Mouse (Mus musculus) liver, embryonic 12.5 days (tissue): ENCODE data around the gene Zdhhc22. TPM values are rescaled to one million over a fixed set of nuclear protein-coding genes. Genes with fewer than 3 reads are reported as not detected.

Source experiments
- ATAC-seq: fragments of 200-750 bp; cut with Nextera tagmentation; 2 replicates; pipeline ENCODE4 v1.8.0; 2017; ENCODE audit warnings: moderate number of reproducible peaks, mild to moderate bottlenecking, moderate library complexity
- H3K27ac ChIP-seq: fragments of 300-500 bp; sonication (generic); 2 replicates; pipeline ENCODE4 v1.5.1; 2016; ENCODE audit warnings: mild to moderate bottlenecking
- H3K27me3 ChIP-seq: fragments of 300-500 bp; sonication (generic); replicated peaks from 2 replicates; pipeline ENCODE4 v1.6.1; 2016; ENCODE audit warnings: mild to moderate bottlenecking, moderate library complexity
- H3K36me3 ChIP-seq: fragments of 300-500 bp; sonication (generic); 2 replicates; pipeline ENCODE4 v1.6.1; 2016; ENCODE audit warnings: mild to moderate bottlenecking, moderate library complexity
- H3K4me1 ChIP-seq: fragments of 300-500 bp; sonication (generic); 2 replicates; pipeline ENCODE4 v1.6.1; 2016
- H3K4me2 ChIP-seq: fragments of 300-500 bp; sonication (generic); 2 replicates; pipeline ENCODE4 v1.6.1; 2016; ENCODE audit warnings: mild to moderate bottlenecking, moderate library complexity
- H3K4me3 ChIP-seq: fragments of 300-500 bp; sonication (generic); 2 replicates; pipeline ENCODE4 v1.5.1; 2016; ENCODE audit warnings: mild to moderate bottlenecking, moderate library complexity
- H3K9ac ChIP-seq: fragments of 300-500 bp; sonication (generic); 2 replicates; pipeline ENCODE4 v1.6.1; 2016; ENCODE audit warnings: mild to moderate bottlenecking, moderate library complexity
- H3K9me3 ChIP-seq: fragments of 300-500 bp; sonication (generic); replicated peaks from 2 replicates; pipeline ENCODE4 v1.6.1; 2016; ENCODE audit warnings: mild to moderate bottlenecking, moderate library complexity
- WGBS: fragments of 180-500 bp; shearing (Covaris S2); methylation state at CpG from one replicate; pipeline ENCODE4 v1.1.7; 2016; ENCODE audit not compliant: insufficient replicate concordance; 5-methylcytosine and 5-hydroxymethylcytosine counted together
- polyA plus RNA-seq: library from polyadenylated mRNA; unstranded; fragments of >200 nt; fragmentation: Nextera tagmentation; extraction: Ambion mirVana; gene quantifications from 2 replicates; pipeline ENCODE4 v1.2.1, GENCODE M21; 2016

Zdhhc22 gene
- polyA plus RNA-seq, 1 experiment from 2014 or later: not detected

DNA sequence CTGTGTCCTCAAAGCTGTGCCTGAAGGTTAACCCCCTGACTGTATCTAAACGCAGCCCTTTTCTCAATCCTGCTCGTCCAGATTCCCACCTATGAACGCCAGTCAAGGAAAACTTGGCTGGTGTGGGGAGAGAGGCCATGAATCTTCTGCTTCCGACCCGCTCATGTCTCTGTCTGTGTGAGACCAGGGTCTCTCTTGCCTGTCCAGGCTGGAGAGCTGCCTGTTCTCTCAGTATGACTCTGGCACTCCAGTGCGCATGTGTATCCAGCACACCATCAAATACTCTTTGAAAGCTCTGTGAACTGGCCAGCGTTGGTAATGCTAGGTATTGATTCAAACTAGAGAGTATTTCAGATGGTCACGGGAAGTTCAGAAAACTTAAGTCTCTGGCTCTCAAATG is 46.8 kb downstream of the Zdhhc22 start:
- 66% methylated on average over 8 of the region's 8 CpGs for WGBS
- no peak for ATAC-seq
- H3K27ac ChIP-seq: no peak overlapping the region
- no peak overlapping the region for H3K4me3 ChIP-seq
- H3K4me1 ChIP-seq: peaks cover 19% of the 10 kb centered on the region
- H3K4me2 ChIP-seq: no peak overlapping the region
- peaks cover 15% of the 10 kb centered on the region; the same call in 1 of the 2 replicates for H3K27me3 ChIP-seq
- no peak overlapping the region for H3K9ac ChIP-seq
- no peaks in the 10 kb centered on the region for H3K9me3 ChIP-seq
- no peaks in the 10 kb centered on the region for H3K36me3 ChIP-seq

DNA sequence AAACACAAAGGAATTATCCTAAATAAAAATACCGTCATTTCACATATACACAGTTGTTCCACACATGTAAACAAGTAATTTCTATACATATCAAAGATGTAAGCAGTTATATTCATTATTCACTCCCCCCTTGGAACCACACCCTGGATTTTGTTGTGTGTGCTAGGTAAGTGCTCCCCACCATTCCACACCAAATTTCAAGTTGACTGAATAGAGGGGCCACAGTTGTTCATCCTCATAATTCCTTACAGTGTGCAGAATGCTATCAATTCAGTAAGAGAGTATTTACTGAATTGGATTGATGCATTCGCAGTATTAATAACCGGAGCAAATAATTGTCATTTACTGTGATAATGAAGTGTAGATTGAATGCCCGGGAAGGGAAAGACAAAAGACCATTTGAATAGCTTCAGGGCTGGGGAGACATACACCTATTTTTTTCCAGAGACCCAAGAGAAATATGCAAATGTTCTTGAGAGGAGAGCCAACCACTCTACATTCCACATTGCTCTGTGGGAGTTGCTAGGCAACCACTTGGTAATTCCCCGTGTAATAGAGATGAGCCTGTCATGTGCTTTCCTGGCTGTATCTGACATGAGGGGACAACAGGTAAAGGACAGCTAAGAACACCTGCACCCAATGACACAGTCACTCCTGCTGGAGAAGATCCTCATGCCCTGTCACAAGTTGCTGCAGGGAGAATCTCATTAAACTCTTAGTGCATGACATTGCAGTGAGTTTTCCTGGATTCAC is 48.3 kb downstream of the Zdhhc22 start:
- Histone ChIP-seq H3K4me3 (no peak overlapping the region), H3K36me3 (no peaks in the 10 kb centered on the region), H3K9me3 (no peaks in the 10 kb centered on the region), H3K4me2 (no peak overlapping the region), H3K27me3 (peaks cover 15% of the 10 kb centered on the region; the same call in 1 of the 2 replicates), H3K27ac (no peak overlapping the region), H3K4me1 (peaks cover 11% of the 10 kb centered on the region; the same call in 1 of the 2 replicates), H3K9ac (no peak overlapping the region)
- no peak for ATAC-seq
- WGBS: 54% methylated on average over 5 of the region's 5 CpGs

DNA sequence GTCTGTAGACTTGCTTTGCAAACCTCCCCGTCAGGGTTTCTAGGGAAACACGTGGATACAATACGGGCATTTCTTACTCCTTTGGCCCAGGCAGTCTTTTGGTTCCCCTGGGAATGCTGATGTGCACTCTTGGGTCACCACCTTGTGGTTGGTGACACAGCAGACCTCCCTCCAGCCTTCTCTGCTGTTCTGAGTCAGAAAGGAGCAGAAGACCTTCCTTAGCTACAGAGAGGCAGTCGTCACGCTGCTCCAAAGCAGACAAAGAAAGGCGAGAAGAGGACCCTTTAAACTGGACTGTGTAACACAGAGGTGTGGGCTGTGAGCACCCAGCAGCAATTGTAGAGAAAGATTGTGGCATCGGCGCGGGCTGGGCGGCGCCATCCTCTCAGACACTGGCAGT is 49.1 kb downstream of the Zdhhc22 start:
- Histone ChIP-seq H3K4me3 (no peak overlapping the region), H3K27me3 (peaks cover 15% of the 10 kb centered on the region; the same call in 1 of the 2 replicates), H3K4me1 (peaks cover 10% of the 10 kb centered on the region; the same call in 1 of the 2 replicates), H3K9me3 (no peaks in the 10 kb centered on the region), H3K9ac (no peak overlapping the region), H3K27ac (no peak overlapping the region), H3K36me3 (no peaks in the 10 kb centered on the region), H3K4me2 (no peak overlapping the region)
- no peak for ATAC-seq
- WGBS: 54% methylated on average over 11 of the region's 11 CpGs

DNA sequence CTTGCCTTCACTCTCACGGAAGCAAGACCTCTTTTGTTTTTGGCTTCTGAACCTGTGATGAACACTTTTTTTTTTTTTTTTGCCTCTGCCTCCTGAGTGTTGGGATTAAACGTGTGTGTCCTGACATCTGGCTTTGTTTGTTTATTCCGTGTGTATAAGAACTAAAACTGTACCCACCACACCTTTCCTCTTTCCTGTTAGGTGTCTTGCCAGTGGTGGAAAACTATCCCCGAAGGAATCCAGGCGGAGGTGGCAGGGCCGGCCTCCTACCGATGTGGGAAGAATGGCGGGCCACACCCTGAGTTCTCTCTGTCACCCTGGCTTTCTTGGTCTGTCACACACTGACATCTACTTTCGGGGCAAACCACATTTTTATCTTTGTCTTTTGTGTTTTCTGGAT is 51.7 kb downstream of the Zdhhc22 start:
- H3K4me2 ChIP-seq: no peak overlapping the region
- no peaks in the 10 kb centered on the region for H3K36me3 ChIP-seq
- H3K27me3 ChIP-seq: peaks cover 10% of the 10 kb centered on the region; the same call in 1 of the 2 replicates
- no peak overlapping the region for H3K9ac ChIP-seq
- ATAC-seq: no peak
- H3K4me1 ChIP-seq: no peaks in the 10 kb centered on the region
- no peak overlapping the region for H3K4me3 ChIP-seq
- H3K27ac ChIP-seq: no peak overlapping the region
- WGBS: 51% methylated on average over 9 of the region's 9 CpGs
- H3K9me3 ChIP-seq: no peaks in the 10 kb centered on the region

DNA sequence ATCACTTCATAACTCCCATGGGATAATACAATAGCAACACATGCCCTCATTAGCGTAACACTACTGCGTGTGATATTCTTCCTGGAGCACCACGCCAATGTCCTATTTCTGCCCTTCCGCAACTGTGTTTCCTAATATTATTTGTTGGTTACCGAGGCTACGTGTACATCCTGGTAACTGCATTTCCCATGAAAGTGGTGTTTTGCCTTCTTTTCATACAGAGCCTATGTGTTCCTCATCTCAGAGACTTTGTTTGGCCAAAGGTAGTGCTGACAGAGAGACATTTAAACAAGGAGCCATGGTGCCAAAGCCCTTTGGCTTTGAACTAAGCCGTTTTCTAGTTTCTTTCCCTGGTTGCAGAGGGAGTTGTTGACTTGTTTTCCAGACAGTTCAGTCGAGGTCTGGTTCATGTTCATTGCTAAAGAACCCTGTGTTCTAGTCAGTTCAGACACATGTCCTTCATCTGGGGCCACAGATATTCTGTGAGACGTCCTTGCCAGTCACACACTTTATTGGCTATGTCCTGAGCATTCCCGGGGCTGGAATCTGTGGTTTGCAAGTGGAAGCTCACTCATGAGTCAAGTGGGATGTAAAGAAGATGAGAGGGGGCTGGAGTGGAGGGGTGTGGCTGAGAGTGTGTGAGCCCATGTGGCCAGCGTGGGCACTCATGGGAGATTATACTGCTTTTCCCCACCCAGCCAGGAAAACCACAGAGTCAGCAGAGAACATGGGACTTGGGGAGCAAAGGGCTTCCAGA is 53.5 kb downstream of the Zdhhc22 start:
- WGBS: 64% methylated on average over 11 of the region's 11 CpGs
- no peak overlapping the region for H3K4me2 ChIP-seq

DNA sequence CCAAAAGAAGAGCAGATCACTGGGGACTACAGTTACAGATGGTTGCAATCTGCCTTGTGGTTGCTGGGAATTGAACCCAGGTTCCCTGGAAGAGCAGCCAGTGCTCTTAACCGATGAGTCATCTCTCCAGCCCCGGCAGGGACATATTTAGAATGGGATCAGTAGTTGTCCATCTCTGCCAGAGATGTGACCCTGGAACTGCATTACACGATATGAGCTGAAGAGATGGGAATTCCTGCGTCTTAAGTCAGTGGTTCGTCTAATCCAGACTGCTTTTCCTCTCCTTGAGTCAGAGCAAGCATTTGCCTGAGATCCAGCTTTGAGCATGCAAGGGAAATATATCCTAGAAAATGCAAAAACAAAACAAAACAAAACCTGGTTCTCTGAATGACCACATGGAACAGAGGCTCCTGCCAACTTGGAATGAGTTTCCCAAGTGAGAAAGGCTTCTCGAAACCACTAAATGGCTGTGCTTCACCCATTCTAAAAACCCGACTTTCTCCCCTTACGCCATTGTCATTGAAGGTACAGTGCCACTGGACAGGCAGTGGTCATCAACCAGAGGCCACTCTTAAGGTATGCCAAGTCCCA is 54.4 kb downstream of the Zdhhc22 start:
- no peak overlapping the region for H3K4me2 ChIP-seq
- no peak for ATAC-seq
- no peak overlapping the region for H3K9ac ChIP-seq
- H3K27me3 ChIP-seq: no peaks in the 10 kb centered on the region; the same call in 1 of the 2 replicates
- no peak overlapping the region for H3K27ac ChIP-seq
- no peaks in the 10 kb centered on the region for H3K4me1 ChIP-seq
- no peak overlapping the region for H3K4me3 ChIP-seq
- WGBS: 63% methylated on average over 8 of the region's 8 CpGs
- H3K36me3 ChIP-seq: no peaks in the 10 kb centered on the region
- no peaks in the 10 kb centered on the region for H3K9me3 ChIP-seq

More for the DNA sequence above, 53.5 kb downstream of the Zdhhc22 start:
- no peak overlapping the region for H3K4me3 ChIP-seq
- no peak for ATAC-seq
- no peaks in the 10 kb centered on the region for H3K4me1 ChIP-seq
- H3K27me3 ChIP-seq: peaks cover 1% of the 10 kb centered on the region; the same call in 1 of the 2 replicates
- H3K27ac ChIP-seq: no peak overlapping the region
- no peaks in the 10 kb centered on the region for H3K36me3 ChIP-seq
- H3K9me3 ChIP-seq: no peaks in the 10 kb centered on the region
- H3K9ac ChIP-seq: no peak overlapping the region

DNA sequence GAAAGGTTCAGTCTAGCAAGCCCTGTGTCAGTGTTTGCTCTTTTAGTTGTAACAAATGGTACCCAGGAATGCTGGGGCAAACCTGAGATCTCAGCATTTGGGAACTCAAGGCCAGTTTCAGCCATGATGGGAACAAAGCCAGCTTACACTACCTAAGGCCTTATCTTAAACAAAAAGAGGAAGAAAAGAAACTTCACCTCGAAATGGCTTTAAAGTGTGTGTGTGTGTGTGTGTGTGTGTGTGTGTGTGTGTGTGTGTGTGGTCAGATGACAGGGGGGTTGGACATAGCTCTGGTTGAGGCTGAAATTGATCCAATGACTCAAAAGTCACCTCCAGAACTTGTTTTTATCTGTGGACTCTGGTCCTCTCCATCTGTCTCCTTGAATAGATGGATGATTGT is 55.5 kb downstream of the Zdhhc22 start:
- 17% methylated on average over 1 of the region's 1 CpGs for WGBS
- Histone ChIP-seq H3K36me3 (no peaks in the 10 kb centered on the region), H3K4me2 (no peak overlapping the region), H3K9me3 (no peaks in the 10 kb centered on the region), H3K27ac (no peak overlapping the region), H3K27me3 (no peaks in the 10 kb centered on the region; the same call in 1 of the 2 replicates), H3K4me3 (no peak overlapping the region), H3K9ac (no peak overlapping the region), H3K4me1 (no peaks in the 10 kb centered on the region)
- ATAC-seq: no peak

DNA sequence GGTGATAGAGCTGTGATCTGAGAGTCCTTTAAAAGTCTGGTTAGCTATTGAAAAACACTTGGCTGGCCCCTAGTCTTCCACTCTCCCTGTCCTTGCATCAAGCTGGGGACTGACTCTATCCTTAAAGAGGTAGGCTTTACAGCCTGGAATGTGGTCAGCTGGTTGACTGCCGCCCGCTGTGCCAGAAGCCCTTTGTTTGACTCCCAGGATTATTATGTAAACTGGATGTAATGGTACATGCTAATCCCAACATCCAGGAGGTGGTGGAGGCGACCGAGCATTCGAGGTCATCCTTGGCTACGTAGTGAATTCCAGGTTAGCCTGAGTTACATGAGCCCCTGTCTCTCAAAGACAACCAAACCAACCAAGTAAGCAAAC is 57.7 kb downstream of the Zdhhc22 start:
- Histone ChIP-seq H3K27ac (no peak overlapping the region), H3K9ac (no peak overlapping the region), H3K4me1 (no peaks in the 10 kb centered on the region), H3K27me3 (no peaks in the 10 kb centered on the region; the same call in 1 of the 2 replicates), H3K4me2 (no peak overlapping the region), H3K4me3 (no peak overlapping the region), H3K36me3 (no peaks in the 10 kb centered on the region), H3K9me3 (peaks cover 10% of the 10 kb centered on the region)
- 49% methylated on average over 6 of the region's 6 CpGs for WGBS
- ATAC-seq: no peak

DNA sequence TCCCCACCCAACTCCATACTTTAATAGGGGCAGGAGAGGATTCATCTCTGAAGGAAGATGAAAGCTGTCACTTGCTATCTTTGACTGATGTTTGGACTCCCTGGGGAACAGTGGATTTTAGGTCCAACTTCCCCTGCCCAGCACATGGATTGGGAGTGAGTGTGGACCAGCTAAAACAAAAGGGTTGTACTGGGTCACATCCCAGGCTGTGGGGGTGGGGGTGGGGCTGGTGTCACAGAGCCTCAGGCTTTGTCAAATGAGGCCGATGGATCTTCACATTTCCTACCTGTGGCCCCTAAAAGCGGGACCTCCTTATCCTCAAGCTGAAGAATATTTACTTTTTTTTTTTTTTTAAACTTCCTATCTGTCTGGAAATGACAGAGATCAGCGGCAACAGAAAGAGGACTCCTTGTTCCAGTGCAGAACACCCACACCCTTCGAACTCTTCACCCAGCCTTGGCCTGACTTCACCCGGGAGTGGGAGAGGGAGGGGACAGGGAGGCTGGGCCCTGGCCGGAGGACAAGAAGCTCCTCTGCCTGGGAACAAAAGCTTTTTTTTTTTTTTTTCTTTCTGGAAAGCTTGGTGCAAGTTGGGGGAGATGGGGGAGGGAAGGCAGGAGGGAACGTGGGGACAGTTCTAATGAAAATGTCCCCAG is 58.2 kb downstream of the Zdhhc22 start:
- Histone ChIP-seq H3K4me3 (no peak overlapping the region), H3K27ac (no peak overlapping the region), H3K27me3 (no peaks in the 10 kb centered on the region; the same call in 1 of the 2 replicates), H3K4me2 (no peak overlapping the region), H3K9me3 (peaks cover 10% of the 10 kb centered on the region), H3K36me3 (no peaks in the 10 kb centered on the region), H3K4me1 (no peaks in the 10 kb centered on the region), H3K9ac (no peak overlapping the region)
- ATAC-seq: no peak
- 29% methylated on average over 7 of the region's 7 CpGs for WGBS

DNA sequence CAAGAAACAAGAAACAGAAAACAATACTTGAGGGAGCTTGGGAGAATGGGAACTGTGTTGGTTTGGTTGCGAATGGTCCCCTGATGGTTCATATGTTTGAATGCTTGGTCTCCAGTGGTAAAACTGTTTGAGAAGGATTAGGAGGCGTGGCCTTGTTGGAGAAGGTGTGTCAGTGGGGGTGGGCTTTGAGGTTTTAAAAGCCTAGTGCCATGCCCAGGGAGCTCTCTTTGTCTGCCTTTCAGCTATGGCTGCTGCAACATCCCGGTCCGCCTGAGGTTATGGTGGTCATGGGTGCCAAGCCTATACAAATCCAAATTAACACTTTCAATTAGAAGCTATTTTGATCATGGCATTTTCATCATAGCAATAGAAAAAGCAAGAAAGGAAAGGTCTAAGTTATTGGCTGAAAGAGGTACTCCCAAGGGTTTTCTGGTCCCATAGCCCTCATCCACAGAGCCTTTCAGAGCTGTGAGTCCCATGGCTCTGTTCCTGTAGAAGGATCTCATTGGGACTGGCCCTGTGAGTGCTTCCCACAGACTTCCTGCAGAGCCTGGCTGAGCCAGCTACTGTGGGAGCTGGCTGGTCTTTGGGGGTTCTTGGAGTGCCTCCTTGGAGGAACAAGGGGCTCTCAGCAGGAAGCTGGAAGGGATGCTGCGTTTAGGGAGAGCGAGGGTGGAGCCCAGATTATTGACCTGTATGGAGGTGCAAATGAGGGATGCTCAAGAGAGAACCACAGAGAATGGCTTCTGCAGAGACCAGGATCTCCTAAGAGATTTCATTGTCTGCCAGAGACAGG is 59.1 kb downstream of the Zdhhc22 start:
- Histone ChIP-seq H3K9me3 (peaks cover 10% of the 10 kb centered on the region), H3K4me1 (no peaks in the 10 kb centered on the region), H3K27me3 (no peaks in the 10 kb centered on the region; the same call in 1 of the 2 replicates), H3K36me3 (no peaks in the 10 kb centered on the region), H3K4me3 (no peak overlapping the region), H3K27ac (no peak overlapping the region), H3K4me2 (no peak overlapping the region), H3K9ac (no peak overlapping the region)
- WGBS: 61% methylated on average over 6 of the region's 6 CpGs
- no peak for ATAC-seq
